ENCODE assay signal across 27 mouse cellular contexts in genomic region chr3:130104471-130104870, GRCm38 (mm10). TPM values are rescaled to one million over a fixed set of nuclear protein-coding genes. Genes with fewer than 3 reads are reported as not detected.
DNase-seq lines count a peak whose midpoint lies in the region; ATAC-seq and TF ChIP-seq lines count a peak whose summit lies in the region.
"Had no signal": no experiment of that assay in that cellular context is flagged by ENCODE, and none has a peak within 500 bp of the region (broad histone marks: within the 10 kb centered on the region; RNA-seq: fewer than 3 reads in every experiment).

No protein-coding gene starts in this region.

- H3K4me1 ChIP-seq in kidney, postnatal 0 days (replicated peaks; ENCODE audit: insufficient read depth, low read length) = no peaks in the 10 kb centered on the region
- peaks cover 3% of the 10 kb centered on the region; the same call in 1 of the 2 replicates for H3K4me1 ChIP-seq in limb, embryonic 11.5 days (ENCODE audit: control insufficient read depth, insufficient read depth, low read length)
- H3K4me1 ChIP-seq: embryonic facial prominence, embryonic 10.5 days; forebrain, embryonic 15.5 days; hindbrain, embryonic 12.5 days; liver, embryonic 13.5 days; midbrain, embryonic 10.5 days; neural tube, embryonic 13.5 days had no signal

- peak overlapping the region; percentile 37 for H3K4me2 ChIP-seq in kidney, postnatal 0 days (ENCODE audit: low read length)
- no peak overlapping the region for H3K4me2 ChIP-seq in limb, embryonic 11.5 days (ENCODE audit: low read depth, severe bottlenecking)
- H3K4me2 ChIP-seq: forebrain, embryonic 15.5 days; hindbrain, embryonic 12.5 days; liver, embryonic 13.5 days; neural tube, embryonic 13.5 days had no signal

- no peak overlapping the region for H3K4me3 ChIP-seq in kidney, postnatal 0 days (replicated peaks; ENCODE audit: low read depth, low read length)
- no peak overlapping the region for H3K4me3 ChIP-seq in limb, embryonic 11.5 days (ENCODE audit: low read depth, low read length)
- H3K4me3 ChIP-seq: embryonic facial prominence, embryonic 10.5 days; forebrain, embryonic 15.5 days; hindbrain, embryonic 12.5 days; liver, embryonic 13.5 days; midbrain, embryonic 10.5 days; myocyte; neural tube, embryonic 13.5 days had no signal

- no peaks in the 10 kb centered on the region for H3K27me3 ChIP-seq in kidney, postnatal 0 days (ENCODE audit: insufficient read depth, low read length)
- no peaks in the 10 kb centered on the region for H3K27me3 ChIP-seq in limb, embryonic 11.5 days (ENCODE audit: control insufficient read depth, insufficient read depth, low read length)
- H3K27me3 ChIP-seq: forebrain, embryonic 15.5 days; hindbrain, embryonic 12.5 days; liver, embryonic 13.5 days; neural tube, embryonic 13.5 days had no signal

- TF ChIP-seq CTCF in kidney, postnatal 0 days (IDR thresholded peaks at IDR 0.05; ENCODE audit: low read depth) = no peak

- H3K36me3 ChIP-seq in kidney, postnatal 0 days (ENCODE audit: insufficient read depth, low read length) = no peaks in the 10 kb centered on the region
- H3K36me3 ChIP-seq in limb, embryonic 11.5 days (ENCODE audit: control insufficient read depth, insufficient read depth, low read length) = no peaks in the 10 kb centered on the region
- H3K36me3 ChIP-seq: embryonic facial prominence, embryonic 10.5 days; forebrain, embryonic 15.5 days; hindbrain, embryonic 12.5 days; liver, embryonic 13.5 days; midbrain, embryonic 10.5 days; neural tube, embryonic 13.5 days had no signal

- no peaks in the 10 kb centered on the region for H3K9me3 ChIP-seq in kidney, postnatal 0 days (replicated peaks; ENCODE audit: low read length)
- H3K9me3 ChIP-seq in limb, embryonic 11.5 days (ENCODE audit: control insufficient read depth, low read length) = no peaks in the 10 kb centered on the region
- H3K9me3 ChIP-seq: embryonic facial prominence, embryonic 10.5 days; forebrain, embryonic 15.5 days; hindbrain, embryonic 12.5 days; liver, embryonic 13.5 days; midbrain, embryonic 10.5 days; neural tube, embryonic 13.5 days had no signal

- WGBS in kidney, postnatal 0 days = 28% methylated on average over 9 of the region's 9 CpGs
- WGBS in limb, embryonic 11.5 days = 36% methylated on average over 9 of the region's 9 CpGs

- H3K27ac ChIP-seq in kidney, postnatal 0 days = no peak overlapping the region
- H3K27ac ChIP-seq in limb, embryonic 11.5 days (replicated peaks; ENCODE audit: low read depth, low read length) = no peak overlapping the region
- H3K27ac ChIP-seq: embryonic facial prominence, embryonic 10.5 days; forebrain, embryonic 15.5 days; hindbrain, embryonic 12.5 days; liver, embryonic 13.5 days; macrophage; midbrain, embryonic 10.5 days; neural tube, embryonic 13.5 days had no signal

- H3K9ac ChIP-seq in kidney, postnatal 0 days (ENCODE audit: low read depth, low read length) = no peak overlapping the region
- no peak overlapping the region for H3K9ac ChIP-seq in limb, embryonic 11.5 days (ENCODE audit: low read length)
- H3K9ac ChIP-seq: forebrain, embryonic 15.5 days; hindbrain, embryonic 12.5 days; liver, embryonic 13.5 days; neural tube, embryonic 13.5 days had no signal

- peak; percentile 10 for DNase-seq in embryo, embryonic 10.5 days (ENCODE audit: low spot score)
- DNase-seq in embryo, embryonic 11 days = no peak
- DNase-seq in kidney, postnatal 0 days (ENCODE audit: low spot score) = no peak
- no peak for DNase-seq in kidney, postnatal 25 days
- DNase-seq in limb, embryonic 11.5 days (ENCODE audit: low spot score) = peak; percentile 38
- peak; percentile 30 for DNase-seq in lung, postnatal 10 days
- DNase-seq in adrenal gland, adult 8-10 months = no peak
- no peak for DNase-seq in yolk sac, embryonic 10.5 days (ENCODE audit: low spot score)
- DNase-seq: adrenal gland, postnatal 14 days; cerebellum, adult 9-10 months; gastrocnemius, postnatal 25 days; heart, adult 18-20 months; kidney, adult 2 months; layer of hippocampus, adult 9-11 months; liver, embryonic 13.5 days; retina, postnatal 1 day; right cerebral cortex, postnatal 4 days; thymus, postnatal 36 days had no signal

- ATAC-seq in kidney, postnatal 0 days (replicated peaks; ENCODE audit: low FRiP score, low read depth) = no peak
- no peak for ATAC-seq in limb, embryonic 11.5 days (ENCODE audit: insufficient number of reproducible peaks, low FRiP score, low TSS enrichment, low read depth)
- ATAC-seq: activated CD4-positive, CD25-positive, alpha-beta regulatory T cell, adult 4 months; forebrain, embryonic 15.5 days; midbrain, embryonic 16.5 days had no signal

RNA-seq across cellular contexts. Expression of gene Col25a1, which starts 26.8 kb away (rescaled TPM):
- 1.4 and 1.5 TPM in 2 replicates for polyA plus RNA-seq in kidney, postnatal 0 days (2015; fragmentation: Nextera tagmentation; extraction: Ambion mirVana)
- 18.3 and 20.8 TPM in 2 replicates for polyA plus RNA-seq in limb, embryonic 11.5 days (2014; fragmentation: Nextera tagmentation; extraction: Ambion mirVana)
- 1 to 10 TPM; 4.0 to 7.9 (median 4.8) TPM for total RNA-seq in adrenal gland, adult 8-10 months (2022)
- polyA plus RNA-seq: macrophage had no signal

RNA-seq across cellular contexts. Expression of gene Sec24b, which starts 43.1 kb away (rescaled TPM):
- polyA plus RNA-seq in kidney, postnatal 0 days (2015; fragmentation: Nextera tagmentation; extraction: Ambion mirVana) = 21.5 and 23.1 TPM in 2 replicates
- 33.6 and 38.5 TPM in 2 replicates for polyA plus RNA-seq in limb, embryonic 11.5 days (2014; fragmentation: Nextera tagmentation; extraction: Ambion mirVana)
- total RNA-seq in adrenal gland, adult 8-10 months (2022) = 10 to 100 TPM; 61.0 to 96.2 (median 73.9) TPM

Comparison
In these comparisons a context has a peak if more than half of its experiments do, and no peak if none do; other contexts are left out.
1. DNase-seq: peak in embryo, embryonic 10.5 days (single experiment), limb, embryonic 11.5 days (single experiment) and lung, postnatal 10 days (single experiment); none in embryo, embryonic 11 days (single experiment), kidney, postnatal 0 days (single experiment), kidney, postnatal 25 days (0 of 2), adrenal gland, adult 8-10 months (single experiment) and yolk sac, embryonic 10.5 days (single experiment).